Mouse (Mus musculus) intestine, embryonic 14.5 days (tissue): ENCODE measurements around the gene Lama2. TPM values are rescaled to one million over a fixed set of nuclear protein-coding genes. Genes with fewer than 3 reads are reported as not detected.

Source experiments
- ATAC-seq: fragments of 200-750 bp; cut with Nextera tagmentation; replicated peaks from 2 replicates; pipeline ENCODE4 v1.8.0; 2017; ENCODE audit warnings: low read depth, moderate number of reproducible peaks, moderate TSS enrichment, moderate library complexity; ENCODE audit not compliant: low FRiP score, low TSS enrichment
- DNase-seq: peaks from one replicate; pipeline ENCODE4 v3.0.0-alpha.2; 2018; ENCODE audit warnings: low spot score
- H3K27ac ChIP-seq: fragments of 300-500 bp; sonication (generic); 2 replicates; pipeline ENCODE4 v1.5.1; 2014; ENCODE audit warnings: low read depth, mild to moderate bottlenecking, control low read depth
- H3K27me3 ChIP-seq: fragments of 300-500 bp; sonication (generic); replicated peaks from 2 replicates; pipeline ENCODE4 v1.6.1; 2014; ENCODE audit warnings: low read length, control low read depth; ENCODE audit not compliant: control insufficient read depth, insufficient read depth
- H3K36me3 ChIP-seq: fragments of 300-500 bp; sonication (generic); 2 replicates; pipeline ENCODE4 v1.6.1; 2014; ENCODE audit warnings: low read length, control low read depth; ENCODE audit not compliant: control insufficient read depth, insufficient read depth
- H3K4me1 ChIP-seq: fragments of 300-500 bp; sonication (generic); replicated peaks from 2 replicates; pipeline ENCODE4 v1.6.1; 2014; ENCODE audit warnings: low read length, control low read depth, mixed read lengths; ENCODE audit not compliant: control insufficient read depth, insufficient read depth
- H3K4me2 ChIP-seq: fragments of 300-500 bp; sonication (generic); 2 replicates; pipeline ENCODE4 v1.6.1; 2014; ENCODE audit warnings: low read length
- H3K4me3 ChIP-seq: fragments of 300-500 bp; sonication (generic); 2 replicates; pipeline ENCODE4 v1.5.1; 2014; ENCODE audit warnings: low read depth, low read length, control low read depth, mixed read lengths
- H3K9ac ChIP-seq: fragments of 300-500 bp; sonication (generic); 2 replicates; pipeline ENCODE4 v1.6.1; 2014; ENCODE audit warnings: mild to moderate bottlenecking, low read length
- H3K9me3 ChIP-seq: fragments of 300-500 bp; sonication (generic); 2 replicates; pipeline ENCODE4 v1.6.1; 2016; ENCODE audit warnings: low read length, control low read depth; ENCODE audit not compliant: control insufficient read depth
- WGBS: fragments of 180-500 bp; shearing (Covaris S2); extraction: QIAGEN DNeasy Blood & Tissue Kit; methylation state at CpG from one replicate; pipeline ENCODE4 v1.1.7; 2014; 5-methylcytosine and 5-hydroxymethylcytosine counted together
- polyA plus RNA-seq: library from polyadenylated mRNA; unstranded; fragments of >200 nt; fragmentation: Nextera tagmentation; extraction: Ambion mirVana; gene quantifications from 2 replicates; pipeline ENCODE4 v1.2.1, GENCODE M21; 2014

Lama2 gene
- polyA plus RNA-seq, 1 experiment from 2014 or later = 9.8 TPM

- H3K27me3 ChIP-seq = no peaks in the 10 kb centered on the region
- ATAC-seq (no peak), DNase-seq (no peak)
- H3K36me3 ChIP-seq = no peaks in the 10 kb centered on the region
- H3K4me1 ChIP-seq = no peaks in the 10 kb centered on the region
- H3K27ac ChIP-seq = no peak overlapping the region
- H3K9me3 ChIP-seq = no peaks in the 10 kb centered on the region
- 89% methylated on average over 2 of the region's 2 CpGs for WGBS
- H3K9ac ChIP-seq = no peak overlapping the region
- no peak overlapping the region for H3K4me2 ChIP-seq
- no peak overlapping the region for H3K4me3 ChIP-seq
These were observed 550.6 kb downstream of the Lama2 start for GRCm38 (mm10) chr10:27068794-27069435.

GRCm38 (mm10) chr10:27063671-27064070 lies 555.9 kb downstream of the Lama2 start:
- 25% methylated on average over 4 of the region's 4 CpGs for WGBS
- Histone ChIP-seq H3K27ac (no peak overlapping the region), H3K9me3 (no peaks in the 10 kb centered on the region), H3K36me3 (no peaks in the 10 kb centered on the region), H3K9ac (no peak overlapping the region), H3K4me1 (no peaks in the 10 kb centered on the region), H3K27me3 (no peaks in the 10 kb centered on the region), H3K4me3 (no peak overlapping the region), H3K4me2 (no peak overlapping the region)
- ATAC-seq = no peak; the same call in 1 of the 2 replicates
- peak; percentile 52 for DNase-seq

- no peak for DNase-seq
- Histone ChIP-seq H3K27me3 (no peaks in the 10 kb centered on the region), H3K9me3 (no peaks in the 10 kb centered on the region), H3K27ac (no peak overlapping the region), H3K4me1 (no peaks in the 10 kb centered on the region), H3K4me3 (no peak overlapping the region), H3K36me3 (no peaks in the 10 kb centered on the region), H3K4me2 (no peak overlapping the region), H3K9ac (no peak overlapping the region)
- no peak for ATAC-seq
- 71% methylated on average over 4 of the region's 4 CpGs for WGBS
These were observed 565.1 kb downstream of the Lama2 start for GRCm38 (mm10) chr10:27054488-27054887.

GRCm38 (mm10) chr10:27047196-27047595 lies 572.4 kb downstream of the Lama2 start:
- 72% methylated on average over 2 of the region's 2 CpGs for WGBS

GRCm38 (mm10) chr10:27041812-27042211 lies 577.7 kb downstream of the Lama2 start:
- H3K9me3 ChIP-seq = no peaks in the 10 kb centered on the region
- ATAC-seq (no peak), DNase-seq (no peak)
- 45% methylated on average over 1 of the region's 1 CpGs for WGBS
- H3K27ac ChIP-seq = no peak overlapping the region
- H3K4me1 ChIP-seq = no peaks in the 10 kb centered on the region
- H3K36me3 ChIP-seq = no peaks in the 10 kb centered on the region
- H3K9ac ChIP-seq = no peak overlapping the region
- no peak overlapping the region for H3K4me2 ChIP-seq
- H3K27me3 ChIP-seq = no peaks in the 10 kb centered on the region
- H3K4me3 ChIP-seq = no peak overlapping the region

More at GRCm38 (mm10) chr10:27047196-27047595, 572.4 kb downstream of the Lama2 start:
- no peaks in the 10 kb centered on the region for H3K36me3 ChIP-seq
- ATAC-seq (no peak), DNase-seq (no peak)
- H3K27me3 ChIP-seq = no peaks in the 10 kb centered on the region
- no peaks in the 10 kb centered on the region for H3K4me1 ChIP-seq
- no peaks in the 10 kb centered on the region for H3K9me3 ChIP-seq
- no peak overlapping the region for H3K4me2 ChIP-seq
- no peak overlapping the region for H3K9ac ChIP-seq
- no peak overlapping the region for H3K4me3 ChIP-seq
- H3K27ac ChIP-seq = no peak overlapping the region

- Histone ChIP-seq H3K27ac (no peak overlapping the region), H3K9ac (no peak overlapping the region), H3K36me3 (no peaks in the 10 kb centered on the region), H3K4me3 (no peak overlapping the region), H3K9me3 (no peaks in the 10 kb centered on the region), H3K4me2 (no peak overlapping the region), H3K4me1 (no peaks in the 10 kb centered on the region), H3K27me3 (no peaks in the 10 kb centered on the region)
- WGBS = 42% methylated on average over 1 of the region's 1 CpGs
- DNase-seq (no peak), ATAC-seq (no peak)
These were observed 596.9 kb downstream of the Lama2 start for GRCm38 (mm10) chr10:27022707-27023106.

- H3K4me3 ChIP-seq = no peak overlapping the region
- DNase-seq (no peak), ATAC-seq (no peak)
- no peaks in the 10 kb centered on the region for H3K4me1 ChIP-seq
- H3K9me3 ChIP-seq = no peaks in the 10 kb centered on the region
- no peak overlapping the region for H3K4me2 ChIP-seq
- no peaks in the 10 kb centered on the region for H3K36me3 ChIP-seq
- H3K27ac ChIP-seq = no peak overlapping the region
- H3K9ac ChIP-seq = no peak overlapping the region
- H3K27me3 ChIP-seq = no peaks in the 10 kb centered on the region
These were observed 606.7 kb downstream of the Lama2 start for GRCm38 (mm10) chr10:27012804-27013365.

- Histone ChIP-seq H3K4me3 (no peak overlapping the region), H3K9ac (no peak overlapping the region), H3K9me3 (no peaks in the 10 kb centered on the region), H3K27ac (no peak overlapping the region), H3K27me3 (no peaks in the 10 kb centered on the region), H3K36me3 (no peaks in the 10 kb centered on the region), H3K4me1 (no peaks in the 10 kb centered on the region), H3K4me2 (no peak overlapping the region)
- no peak for DNase-seq
- no peak for ATAC-seq
- 88% methylated on average over 2 of the region's 2 CpGs for WGBS
These were observed 612.2 kb downstream of the Lama2 start for GRCm38 (mm10) chr10:27007364-27007763.

GRCm38 (mm10) chr10:27005716-27006115 lies 613.8 kb downstream of the Lama2 start:
- H3K4me3 ChIP-seq = no peak overlapping the region
- H3K4me1 ChIP-seq = no peaks in the 10 kb centered on the region
- no peaks in the 10 kb centered on the region for H3K9me3 ChIP-seq
- H3K36me3 ChIP-seq = no peaks in the 10 kb centered on the region
- H3K9ac ChIP-seq = no peak overlapping the region
- 69% methylated on average over 2 of the region's 2 CpGs for WGBS
- no peak overlapping the region for H3K4me2 ChIP-seq
- DNase-seq = no peak
- H3K27ac ChIP-seq = no peak overlapping the region
- no peaks in the 10 kb centered on the region for H3K27me3 ChIP-seq
- no peak for ATAC-seq
